Mouse (Mus musculus): Measurements from ENCODE around the gene Nr1i3. TPM values are rescaled to one million over a fixed set of nuclear protein-coding genes. Genes with fewer than 3 reads are reported as not detected.

Gene Nr1i3
- polyA plus RNA-seq, 1 experiment: not detected

DNA sequence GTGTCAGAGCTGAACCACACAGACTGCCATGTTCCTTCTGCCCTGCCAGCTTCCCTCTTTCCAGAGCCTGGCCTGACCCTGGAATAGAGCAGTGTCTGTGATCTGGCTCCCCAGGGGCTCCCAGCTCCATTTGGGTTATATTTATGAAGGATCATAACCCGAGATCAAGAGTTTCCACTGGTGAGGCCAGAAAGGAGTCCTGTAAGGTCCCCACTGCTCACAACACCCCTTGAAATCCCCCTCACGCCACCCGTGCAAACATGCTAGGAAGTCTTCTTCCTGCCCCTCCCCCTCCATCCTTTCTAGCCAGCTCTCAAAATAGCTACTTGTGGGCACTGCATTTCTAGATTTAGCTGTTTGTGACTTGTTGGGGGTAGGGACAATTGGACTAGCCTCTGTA, 30.1 kb upstream of the Nr1i3 start:
- H3K4me3 ChIP-seq (replicated peaks): no peak overlapping the region
- no peaks in the 10 kb centered on the region for H3K9me3 ChIP-seq (ENCODE audit: control insufficient read depth, low read length)

GRCm38 (mm10) chr1:171184314-171184713, 29.5 kb upstream of the Nr1i3 start:
- no peaks in the 10 kb centered on the region for H3K9me3 ChIP-seq (ENCODE audit: control insufficient read depth, low read length)
- H3K4me1 ChIP-seq (ENCODE audit: control insufficient read depth): no peaks in the 10 kb centered on the region
- no peak for TF ChIP-seq TAL1 (IDR thresholded peaks at IDR 0.05; ENCODE audit: low read length)
- TF ChIP-seq GATA1 (IDR thresholded peaks at IDR 0.05; ENCODE audit: low read length): no peak

More for the DNA sequence above, 30.1 kb upstream of the Nr1i3 start:
- Histone ChIP-seq H3K27me3 (ENCODE audit: control insufficient read depth) (peaks cover 13% of the 10 kb centered on the region), H3K4me1 (ENCODE audit: control insufficient read depth) (no peaks in the 10 kb centered on the region), H3K36me3 (ENCODE audit: control insufficient read depth) (no peaks in the 10 kb centered on the region)
- TF ChIP-seq GATA1 (IDR thresholded peaks at IDR 0.05; ENCODE audit: low read length) (no peak), TAL1 (IDR thresholded peaks at IDR 0.05; ENCODE audit: low read length) (no peak)

GRCm38 (mm10) chr1:171185655-171186054, 28.1 kb upstream of the Nr1i3 start:
- H3K36me3 ChIP-seq (ENCODE audit: control insufficient read depth): no peaks in the 10 kb centered on the region
- no peaks in the 10 kb centered on the region for H3K4me1 ChIP-seq (ENCODE audit: control insufficient read depth)
- TF ChIP-seq GATA1 (IDR thresholded peaks at IDR 0.05; ENCODE audit: low read length) (no peak), TAL1 (IDR thresholded peaks at IDR 0.05; ENCODE audit: low read length) (no peak)
- H3K9me3 ChIP-seq (ENCODE audit: control insufficient read depth, low read length): no peaks in the 10 kb centered on the region
- no peak overlapping the region for H3K4me3 ChIP-seq (replicated peaks)
- H3K27me3 ChIP-seq (ENCODE audit: control insufficient read depth): peaks cover 26% of the 10 kb centered on the region

More at GRCm38 (mm10) chr1:171184314-171184713, 29.5 kb upstream of the Nr1i3 start:
- Histone ChIP-seq H3K4me3 (replicated peaks) (no peak overlapping the region), H3K36me3 (ENCODE audit: control insufficient read depth) (no peaks in the 10 kb centered on the region), H3K27me3 (ENCODE audit: control insufficient read depth) (peaks cover 17% of the 10 kb centered on the region)

GRCm38 (mm10) chr1:171187851-171188700, 25.7 kb upstream of the Nr1i3 start:
- Histone ChIP-seq H3K4me3 (replicated peaks) (no peak overlapping the region), H3K9me3 (ENCODE audit: control insufficient read depth, low read length) (no peaks in the 10 kb centered on the region), H3K4me1 (ENCODE audit: control insufficient read depth) (no peaks in the 10 kb centered on the region), H3K27me3 (ENCODE audit: control insufficient read depth) (peaks cover 51% of the 10 kb centered on the region), H3K36me3 (ENCODE audit: control insufficient read depth) (no peaks in the 10 kb centered on the region)
- TF ChIP-seq TAL1 (IDR thresholded peaks at IDR 0.05; ENCODE audit: low read length): no peak

DNA sequence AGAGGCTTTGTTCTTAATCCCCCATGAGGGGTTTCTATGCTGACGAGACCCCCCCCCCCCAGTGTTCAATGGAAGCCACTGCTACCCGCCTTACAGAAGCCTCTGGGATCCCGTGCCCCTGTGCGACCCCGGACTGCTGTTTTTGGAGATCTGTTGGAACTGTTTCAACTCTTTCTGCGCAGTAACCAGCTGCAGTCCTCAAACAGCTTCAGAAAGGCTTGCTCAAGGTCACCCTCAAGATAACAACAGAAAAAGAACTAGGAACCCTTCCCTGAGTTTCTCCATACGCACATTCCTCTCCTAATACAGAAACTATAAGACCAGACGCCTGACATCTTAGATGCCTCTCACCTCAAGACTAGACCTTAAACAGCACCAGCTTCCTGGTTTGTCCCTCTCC, 24.7 kb upstream of the Nr1i3 start:
- Histone ChIP-seq H3K4me1 (ENCODE audit: control insufficient read depth) (no peaks in the 10 kb centered on the region), H3K36me3 (ENCODE audit: control insufficient read depth) (no peaks in the 10 kb centered on the region), H3K4me3 (replicated peaks) (no peak overlapping the region), H3K9me3 (ENCODE audit: control insufficient read depth, low read length) (no peaks in the 10 kb centered on the region), H3K27me3 (ENCODE audit: control insufficient read depth) (peaks cover 60% of the 10 kb centered on the region)
- TF ChIP-seq TAL1 (IDR thresholded peaks at IDR 0.05; ENCODE audit: low read length) (no peak), GATA1 (IDR thresholded peaks at IDR 0.05; ENCODE audit: low read length) (no peak)

DNA sequence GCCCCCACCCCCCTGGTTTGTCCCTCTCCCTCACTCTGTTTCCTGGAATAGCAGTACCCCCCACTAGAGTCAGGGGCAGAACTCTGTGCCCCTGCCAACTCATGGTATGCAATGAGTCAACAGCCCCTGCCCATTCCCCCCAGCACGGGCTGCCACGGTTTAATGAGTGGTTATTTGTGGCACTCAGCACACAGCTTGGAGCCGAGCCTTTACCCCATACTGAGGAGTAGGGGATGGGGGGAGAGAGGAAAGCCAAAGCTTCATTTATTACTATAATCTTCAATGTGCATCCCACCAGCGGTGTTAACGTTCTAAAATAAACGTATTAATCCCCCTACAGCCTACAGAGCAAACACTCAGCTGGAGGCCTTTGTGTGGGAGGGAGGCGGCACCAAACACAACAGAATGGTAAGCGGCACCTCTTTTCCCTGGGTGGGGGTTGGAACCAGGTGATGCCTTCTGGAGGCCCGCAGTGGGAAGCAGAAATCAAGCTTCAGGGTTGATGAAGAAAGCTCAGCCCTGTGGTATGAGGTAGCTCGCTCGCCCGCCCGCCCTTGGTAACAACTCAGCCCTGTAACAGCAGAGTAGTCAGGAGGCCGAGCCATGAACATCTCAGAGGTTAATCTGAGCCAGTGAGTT, 24.2 kb upstream of the Nr1i3 start:
- Histone ChIP-seq H3K9me3 (ENCODE audit: control insufficient read depth, low read length) (no peaks in the 10 kb centered on the region), H3K4me1 (ENCODE audit: control insufficient read depth) (no peaks in the 10 kb centered on the region), H3K4me3 (replicated peaks) (no peak overlapping the region), H3K36me3 (ENCODE audit: control insufficient read depth) (no peaks in the 10 kb centered on the region), H3K27me3 (ENCODE audit: control insufficient read depth) (peaks cover 66% of the 10 kb centered on the region)
- TF ChIP-seq GATA1 (IDR thresholded peaks at IDR 0.05; ENCODE audit: low read length): no peak
- TF ChIP-seq TAL1 (IDR thresholded peaks at IDR 0.05; ENCODE audit: low read length): no peak

- Histone ChIP-seq H3K4me1 (ENCODE audit: control insufficient read depth) (no peaks in the 10 kb centered on the region; the same call in 1 of the 2 replicates), H3K27me3 (ENCODE audit: control insufficient read depth) (peaks cover 73% of the 10 kb centered on the region), H3K4me3 (replicated peaks) (no peak overlapping the region), H3K9me3 (ENCODE audit: control insufficient read depth, low read length) (no peaks in the 10 kb centered on the region), H3K36me3 (ENCODE audit: control insufficient read depth) (no peaks in the 10 kb centered on the region)
- no peak for TF ChIP-seq GATA1 (IDR thresholded peaks at IDR 0.05; ENCODE audit: low read length)
- no peak for TF ChIP-seq TAL1 (IDR thresholded peaks at IDR 0.05; ENCODE audit: low read length)
These were observed 22.9 kb upstream of the Nr1i3 start for GRCm38 (mm10) chr1:171190832-171191231.

DNA sequence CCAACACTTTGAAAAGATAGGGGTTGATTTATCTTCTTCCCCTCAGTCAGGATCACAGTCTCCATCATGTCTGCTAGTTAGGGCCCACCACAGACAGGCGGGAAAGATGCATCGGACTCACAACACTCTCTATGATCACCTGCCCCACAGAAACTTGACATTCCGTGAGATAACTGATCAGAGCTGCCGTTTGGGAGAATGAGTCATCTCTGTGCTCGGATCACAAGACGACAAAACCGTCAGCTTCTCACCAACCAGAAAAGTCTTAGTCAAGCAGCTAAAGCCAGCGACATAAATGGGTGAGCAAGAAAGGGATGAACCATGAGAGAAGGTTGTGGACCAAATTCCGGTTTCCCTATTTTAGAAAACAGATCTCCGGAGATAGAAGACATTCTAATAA, 21.5 kb upstream of the Nr1i3 start:
- Histone ChIP-seq H3K4me1 (ENCODE audit: control insufficient read depth) (no peaks in the 10 kb centered on the region; the same call in 1 of the 2 replicates), H3K27me3 (ENCODE audit: control insufficient read depth) (peaks cover 88% of the 10 kb centered on the region), H3K4me3 (replicated peaks) (no peak overlapping the region), H3K36me3 (ENCODE audit: control insufficient read depth) (no peaks in the 10 kb centered on the region), H3K9me3 (ENCODE audit: control insufficient read depth, low read length) (no peaks in the 10 kb centered on the region)
- TF ChIP-seq TAL1 (IDR thresholded peaks at IDR 0.05; ENCODE audit: low read length) (no peak), GATA1 (IDR thresholded peaks at IDR 0.05; ENCODE audit: low read length) (no peak)

DNA sequence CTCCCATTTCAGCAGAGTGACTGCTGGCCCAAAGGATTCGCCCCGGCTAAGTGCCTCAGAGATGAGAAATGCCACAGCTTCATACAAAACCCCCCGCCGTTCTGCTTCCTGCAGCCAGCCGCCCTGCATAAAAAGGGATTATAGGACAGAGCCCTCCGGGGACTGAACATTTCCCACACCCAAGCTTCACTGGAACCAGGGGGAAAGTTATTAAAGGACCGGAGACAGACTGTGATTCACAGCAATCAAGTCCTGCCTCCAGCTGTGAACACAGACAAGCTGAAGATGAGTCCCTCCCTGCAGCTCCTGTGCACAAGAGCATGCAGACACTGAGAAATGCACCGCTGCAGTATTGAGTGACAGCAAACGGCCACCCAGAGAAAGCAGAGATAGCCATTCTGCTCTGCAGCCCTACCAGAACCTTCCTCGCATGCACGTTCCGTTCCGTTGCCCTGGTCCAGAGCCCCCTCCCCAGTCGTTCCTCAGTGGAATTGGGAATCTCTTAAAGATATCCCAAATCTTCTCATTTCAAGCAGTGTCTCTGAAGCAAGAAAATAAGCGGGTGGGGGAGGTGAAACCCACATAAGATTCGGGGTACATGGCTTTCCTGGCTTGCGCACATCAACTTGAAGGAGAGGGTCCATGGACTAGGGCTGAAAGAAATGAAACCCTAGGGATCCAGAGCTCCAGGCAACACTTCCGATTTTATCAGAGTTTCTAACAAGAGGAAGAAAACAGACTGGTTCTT, 20.5 kb upstream of the Nr1i3 start:
- TF ChIP-seq GATA1 (IDR thresholded peaks at IDR 0.05; ENCODE audit: low read length) (no peak), TAL1 (IDR thresholded peaks at IDR 0.05; ENCODE audit: low read length) (no peak)
- H3K4me3 ChIP-seq (replicated peaks): no peak overlapping the region
- H3K9me3 ChIP-seq (ENCODE audit: control insufficient read depth, low read length): no peaks in the 10 kb centered on the region
- H3K27me3 ChIP-seq (ENCODE audit: control insufficient read depth): peaks cover 86% of the 10 kb centered on the region
- no peaks in the 10 kb centered on the region for H3K36me3 ChIP-seq (ENCODE audit: control insufficient read depth)
- H3K4me1 ChIP-seq (ENCODE audit: control insufficient read depth): no peaks in the 10 kb centered on the region; the same call in 1 of the 2 replicates

Measured in erythroblast, embryonic 14.5 days (primary cell).